Mouse (Mus musculus) spleen, adult 2 months (tissue): ENCODE data around the gene Gm3106. TPM values are rescaled to one million over a fixed set of nuclear protein-coding genes. Genes with fewer than 3 reads are reported as not detected.
"Not testable (repeated sequence)": the region's sequence is repeated elsewhere in the genome, so short reads cannot be mapped to it uniquely, and the experiment has no call there.

ENCODE experiments used
- DNase-seq, 2 experiments: peaks; one replicate each; pipeline versions ENCODE4 v3.0.0 to v3.0.0-alpha.2; 2012 to 2021; ENCODE audit warnings: low spot score in 2 of 2, low read depth in 1 of 2
- H3K27ac ChIP-seq: fragments of 200-500 bp; 2 replicates; pipeline ENCODE4 v1.5.1; 2012; ENCODE audit warnings: low read length, inconsistent platforms; ENCODE audit not compliant: insufficient read depth
- H3K27me3 ChIP-seq: fragments of 200-500 bp; 2 replicates; pipeline ENCODE4 v1.6.1; 2012; ENCODE audit warnings: mild to moderate bottlenecking, moderate library complexity, low read length, inconsistent platforms; ENCODE audit not compliant: control insufficient read depth, insufficient read depth
- H3K36me3 ChIP-seq: fragments of 200-500 bp; 2 replicates; pipeline ENCODE4 v1.6.1; 2012; ENCODE audit warnings: mild to moderate bottlenecking, low read length, inconsistent platforms; ENCODE audit not compliant: control insufficient read depth, insufficient read depth
- H3K4me1 ChIP-seq: fragments of 200-500 bp; 2 replicates; pipeline ENCODE4 v1.6.1; 2011; ENCODE audit warnings: inconsistent platforms; ENCODE audit not compliant: control insufficient read depth, insufficient read depth, insufficient read length
- H3K4me3 ChIP-seq: fragments of 200-500 bp; 2 replicates; pipeline ENCODE4 v1.5.1; 2011; ENCODE audit warnings: mild to moderate bottlenecking, inconsistent platforms; ENCODE audit not compliant: insufficient read depth, insufficient read length; ENCODE audit errors: extremely low read depth
- WGBS: fragments of 180-500 bp; shearing (Covaris S2); methylation state at CpG from one replicate; pipeline ENCODE4 v1.1.7; 2018; 5-methylcytosine and 5-hydroxymethylcytosine counted together
- polyA plus RNA-seq: library from polyadenylated mRNA; depleted of rRNA; stranded (reverse); fragments of >200 nt; gene quantifications from 2 replicates; pipeline ENCODE4 v1.2.3, GENCODE M21; 2012; rRNA removed

The Gm3106 gene
- polyA plus RNA-seq = not detected in 2 replicates

DNA sequence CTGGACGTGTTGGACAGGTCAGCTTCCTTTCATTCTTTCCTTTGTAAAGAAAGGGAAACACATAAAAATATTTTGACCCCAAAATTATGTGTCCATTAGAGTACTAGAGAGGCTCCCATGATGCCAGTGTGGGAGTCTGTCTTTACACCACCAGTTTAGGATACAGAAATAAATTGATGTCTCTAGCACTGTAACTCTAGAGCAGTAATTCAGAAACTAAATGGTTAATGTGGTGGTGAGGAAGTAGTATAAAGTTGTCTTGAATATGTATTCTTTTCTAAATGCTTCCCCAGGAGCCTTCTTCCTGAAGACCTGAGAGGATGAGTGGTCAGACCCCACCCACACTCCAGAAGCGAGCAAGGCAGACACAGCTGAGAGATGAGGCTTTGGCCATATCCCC lies at the start of gene Gm3106:
TSS of gene Gm3106 (plus strand) at position 301 of the 400 bp plus-strand sequence.
- DNase-seq, H3K36me3 ChIP-seq, H3K4me1 ChIP-seq, H3K4me3 ChIP-seq, H3K27me3 ChIP-seq, H3K27ac ChIP-seq: not testable (repeated sequence)
- WGBS = no CpG with 5 or more reads among the region's 2 CpGs

Other genes starting within 250 kb of the Gm3106 start
- not detected in 2 replicates for gene BC061212, start 147.5 kb upstream of the Gm3106 start, polyA plus RNA-seq
- gene Gm6351, start 141.6 kb upstream of the Gm3106 start, polyA plus RNA-seq = not detected in 2 replicates
- not detected in 2 replicates for gene A430089I19Rik, start 88.8 kb downstream of the Gm3106 start, polyA plus RNA-seq
- not detected in 2 replicates for gene Gm6502, start 96.4 kb downstream of the Gm3106 start, polyA plus RNA-seq
- not detected in 2 replicates for gene AA792892, start 121.7 kb downstream of the Gm3106 start, polyA plus RNA-seq
- gene Gm7682, start 227.8 kb downstream of the Gm3106 start, polyA plus RNA-seq = not detected in 2 replicates